Comparison of ENCODE assay signal across 1 mouse cellular context in the genomic region with DNA sequence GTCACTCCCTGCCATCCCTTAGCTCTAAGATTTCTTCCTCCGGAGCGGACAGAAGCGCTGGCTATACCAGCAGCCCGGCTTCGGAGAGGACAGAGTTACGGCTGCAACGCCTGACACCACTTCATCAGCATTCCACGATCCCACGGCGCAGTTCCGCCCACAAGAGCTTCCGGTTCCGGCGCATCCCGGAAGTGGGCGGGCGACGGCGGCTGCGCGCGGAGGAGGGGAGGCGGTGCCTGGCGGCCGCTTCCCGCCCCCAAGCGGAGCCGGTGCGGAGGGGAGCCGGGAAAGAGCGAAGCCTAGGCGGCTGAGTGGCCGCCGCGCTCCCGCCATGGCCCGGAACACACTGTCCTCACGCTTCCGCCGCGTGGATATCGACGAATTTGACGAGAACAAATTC.
TF ChIP-seq lines count a peak whose summit lies in the region.

No protein-coding gene starts in this region.

TF ChIP-seq in myocyte, 11 proteins besides CTCF, POLR2A, EP300 and RAD21 (continued from another document):
- no peak for TF ChIP-seq TCF3 (IDR thresholded peaks at IDR 0.05; ENCODE audit: insufficient read length, low read depth)
- TF ChIP-seq E2F4 (IDR thresholded peaks at IDR 0.05; ENCODE audit: insufficient read depth), result peak; percentile 46
